Mouse (Mus musculus) CH12.LX (cell line): Measurements from ENCODE around the gene Fam193a. TPM values are rescaled to one million over a fixed set of nuclear protein-coding genes. Genes with fewer than 3 reads are reported as not detected.

Experiments used
- DNase-seq: peaks from one replicate; pipeline ENCODE4 v3.0.0-alpha.2; 2013; ENCODE audit errors: extremely low read depth
- H3K27ac ChIP-seq: 2 replicates; pipeline ENCODE4 v1.5.1; 2012; ENCODE audit warnings: low read depth, mild to moderate bottlenecking, control low read depth, moderate library complexity; ENCODE audit not compliant: insufficient read depth
- H3K27me3 ChIP-seq: replicated peaks from 2 replicates; pipeline ENCODE3; 2012; ENCODE audit warnings: inconsistent platforms
- H3K36me3 ChIP-seq, 2 experiments: replicated peaks in 1 of 2; 2 replicates each; pipeline versions ENCODE3 to v1.6.1; 2012; ENCODE audit warnings: inconsistent platforms in 1 of 2, low read length in 1 of 2, mild to moderate bottlenecking in 1 of 2, mixed read lengths in 1 of 2, moderate library complexity in 1 of 2; ENCODE audit not compliant: control insufficient read depth in 1 of 2, insufficient read depth in 1 of 2
- H3K4me1 ChIP-seq, 2 experiments: 2 replicates each; pipeline ENCODE4 v1.6.1; 2012; ENCODE audit warnings: inconsistent platforms in 1 of 2, moderate library complexity in 1 of 2; ENCODE audit not compliant: insufficient read depth in 2 of 2, control insufficient read depth in 1 of 2
- H3K4me2 ChIP-seq: 2 replicates; pipeline ENCODE4 v1.6.1; 2012; ENCODE audit warnings: low read depth, mild to moderate bottlenecking, control low read depth; ENCODE audit not compliant: poor library complexity, insufficient read depth, severe bottlenecking
- H3K4me3 ChIP-seq, 3 experiments: fragments of 150-350 bp in 1 of 3; sonication (generic) in 1 of 3; replicated peaks in 1 of 3; 2 replicates each; pipeline versions ENCODE3 to v1.5.1; 2011 to 2012; ENCODE audit warnings: low read depth in 2 of 3, low read length in 2 of 3, mild to moderate bottlenecking in 2 of 3, moderate library complexity in 2 of 3, control low read depth in 1 of 3, improper control_type of control experiment in 1 of 3, inconsistent platforms in 1 of 3, mixed read lengths in 1 of 3; ENCODE audit not compliant: poor library complexity in 1 of 3
- H3K79me2 ChIP-seq: replicated peaks from 2 replicates; pipeline ENCODE4 v1.6.1; 2012; ENCODE audit warnings: mild to moderate bottlenecking, moderate library complexity; ENCODE audit not compliant: control insufficient read depth, poor library complexity, insufficient read depth, severe bottlenecking; ENCODE audit errors: extremely low read depth
- H3K9ac ChIP-seq: 2 replicates; pipeline ENCODE4 v1.6.1; 2012; ENCODE audit warnings: low read depth, mild to moderate bottlenecking, control low read depth, moderate library complexity; ENCODE audit not compliant: insufficient read depth
- H3K9me3 ChIP-seq: replicated peaks from 2 replicates; pipeline ENCODE3; 2012; ENCODE audit warnings: low read length, inconsistent platforms, mixed read lengths
- BHLHE40 ChIP-seq: IDR thresholded peaks from 2 replicates; pipeline ENCODE4 v1.6.1; 2011; ENCODE audit warnings: mild to moderate bottlenecking, low read depth, low read length, improper control_type of control experiment
- CTCF ChIP-seq, 2 experiments: IDR thresholded peaks in 1 of 2; conservative IDR thresholded peaks in 1 of 2; 2 replicates each; pipeline ENCODE4 v1.5.1; 2011 to 2012; ENCODE audit warnings: low read depth in 2 of 2, low read length in 2 of 2, improper control_type of control experiment in 1 of 2, inconsistent platforms in 1 of 2, mild to moderate bottlenecking in 1 of 2, moderate library complexity in 1 of 2
- E2F4 ChIP-seq: IDR thresholded peaks from 2 replicates; pipeline ENCODE4 v1.6.1; 2011; ENCODE audit warnings: low read depth, low read length, improper control_type of control experiment; ENCODE audit not compliant: insufficient replicate concordance
- ELF1 ChIP-seq: IDR thresholded peaks from 2 replicates; pipeline ENCODE4 v1.6.1; 2014; ENCODE audit warnings: low read depth, mild to moderate bottlenecking, inconsistent platforms, low read length, improper control_type of control experiment
- GABPA ChIP-seq: IDR thresholded peaks from 2 replicates; pipeline ENCODE4 v1.6.1; 2012; ENCODE audit warnings: low read depth, low read length, improper control_type of control experiment, inconsistent platforms; ENCODE audit not compliant: insufficient replicate concordance
- HCFC1 ChIP-seq: IDR thresholded peaks from 2 replicates; pipeline ENCODE4 v1.6.1; 2012; ENCODE audit warnings: low read depth, mild to moderate bottlenecking, inconsistent platforms, low read length, improper control_type of control experiment
- JUN ChIP-seq: IDR thresholded peaks from 2 replicates; pipeline ENCODE4 v1.6.1; 2011; ENCODE audit warnings: low read depth, mild to moderate bottlenecking, low read length, improper control_type of control experiment, moderate library complexity; ENCODE audit not compliant: insufficient read depth
- JUND ChIP-seq: conservative IDR thresholded peaks from 2 replicates; pipeline ENCODE4 v1.6.1; 2011; ENCODE audit warnings: low read depth, low read length, improper control_type of control experiment
- MAFK ChIP-seq: IDR thresholded peaks from 2 replicates; pipeline ENCODE4 v1.6.1; 2011; ENCODE audit warnings: low read length, improper control_type of control experiment; ENCODE audit not compliant: insufficient replicate concordance
- MAX ChIP-seq: IDR thresholded peaks from 2 replicates; pipeline ENCODE4 v1.6.1; 2011; ENCODE audit warnings: low read length, improper control_type of control experiment
- NRF1 ChIP-seq: IDR thresholded peaks from 2 replicates; pipeline ENCODE4 v1.6.1; 2014; ENCODE audit warnings: low read depth, mild to moderate bottlenecking, inconsistent platforms, low read length, improper control_type of control experiment, moderate library complexity
- POLR2AphosphoS2 ChIP-seq: IDR thresholded peaks from 2 replicates; pipeline ENCODE4 v1.6.1; 2011; ENCODE audit warnings: low read depth, low read length, improper control_type of control experiment
- RAD21 ChIP-seq: IDR thresholded peaks from 2 replicates; pipeline ENCODE4 v1.6.1; 2011; ENCODE audit warnings: low read depth, mild to moderate bottlenecking, low read length, improper control_type of control experiment, moderate library complexity
- RCOR1 ChIP-seq: conservative IDR thresholded peaks from 2 replicates; pipeline ENCODE4 v1.6.1; 2012; ENCODE audit warnings: low read depth, mild to moderate bottlenecking, inconsistent platforms, low read length, improper control_type of control experiment
- SIN3A ChIP-seq: IDR thresholded peaks from 2 replicates; pipeline ENCODE4 v1.6.1; 2012; ENCODE audit warnings: low read length, improper control_type of control experiment, inconsistent platforms
- SMC3 ChIP-seq: IDR thresholded peaks from 2 replicates; pipeline ENCODE4 v1.6.1; 2011; ENCODE audit warnings: low read depth, low read length, improper control_type of control experiment
- TBP ChIP-seq: conservative IDR thresholded peaks from 2 replicates; pipeline ENCODE4 v1.6.1; 2011; ENCODE audit warnings: low read depth, low read length, improper control_type of control experiment
- UBTF ChIP-seq: IDR thresholded peaks from 2 replicates; pipeline ENCODE4 v1.6.1; 2012; ENCODE audit warnings: low read depth, mild to moderate bottlenecking, inconsistent platforms, low read length, improper control_type of control experiment, moderate library complexity
- USF1 ChIP-seq: IDR thresholded peaks from 2 replicates; pipeline ENCODE4 v1.6.1; 2014; ENCODE audit warnings: low read depth, mild to moderate bottlenecking, inconsistent platforms, low read length, improper control_type of control experiment
- USF2 ChIP-seq: conservative IDR thresholded peaks from 2 replicates; pipeline ENCODE4 v1.6.1; 2011; ENCODE audit warnings: low read depth, low read length, improper control_type of control experiment
- ZKSCAN1 ChIP-seq: IDR thresholded peaks from 2 replicates; pipeline ENCODE4 v1.6.1; 2012; ENCODE audit warnings: low read depth, inconsistent platforms, low read length, improper control_type of control experiment, borderline replicate concordance
- ZNF384 ChIP-seq: IDR thresholded peaks from 2 replicates; pipeline ENCODE4 v1.6.1; 2012; ENCODE audit warnings: low read depth, low read length, improper control_type of control experiment, inconsistent platforms
- dilution Hi-C: fragments of 300-500 bp; cut with MboI; formaldehyde crosslinking; loops from 2 replicates; pipeline ENCODE4 v1.14.3; 2020; ENCODE audit warnings: low sequenced_read_pairs; ENCODE audit not compliant: extremely low pct_unique_long_range_greater_than_20kb, extremely low pct_ligation_motif_present
- in situ Hi-C: fragments of 300-500 bp; cut with MboI; formaldehyde crosslinking; loops from 3 replicates; pipeline ENCODE4 v1.14.3; 2019; ENCODE audit warnings: low sequenced_read_pairs, low pct_ligation_motif_present, low pct_unique_long_range_greater_than_20kb, mixed read lengths
- polyA plus RNA-seq: library from polyadenylated mRNA; unstranded; fragments of >175 nt; gene quantifications from 2 replicates; pipeline ENCODE4 v1.2.1, GENCODE M21; 2012; ENCODE audit warnings: low read depth; ENCODE audit not compliant: insufficient read length
- total RNA-seq, 2 experiments: library from RNA; depleted of rRNA; stranded (reverse); fragments of 300-350 nt in 1 of 2; fragments of >200 nt in 1 of 2; gene quantifications; 2 replicates each; pipeline ENCODE4 v1.2.3; 2012 to 2014

Fam193a gene
- total and polyA plus RNA-seq, 3 experiments = 3.6 to 19.0 (median 8.5) TPM

GRCm38 (mm10) chr5:34458994-34459393 is 89.3 kb downstream of the Fam193a start:
- H3K36me3 ChIP-seq = peaks cover 38 to 82% of the 10 kb centered on the region in 2 experiments

GRCm38 (mm10) chr5:34461294-34461693 is 91.6 kb downstream of the Fam193a start:
- no peak for TF ChIP-seq HCFC1
- no peak for TF ChIP-seq JUND
- TF ChIP-seq JUN = no peak
- no peak for TF ChIP-seq GABPA
- TF ChIP-seq E2F4 = no peak
- no peak for TF ChIP-seq POLR2AphosphoS2
- no peak for TF ChIP-seq RCOR1
- TF ChIP-seq USF1 = no peak
- TF ChIP-seq SMC3 = no peak
- no peak for TF ChIP-seq ZKSCAN1
- TF ChIP-seq TBP = no peak
- TF ChIP-seq ZNF384 = no peak

More at GRCm38 (mm10) chr5:34458994-34459393, 89.3 kb downstream of the Fam193a start:
- Histone ChIP-seq H3K27me3 (no peaks in the 10 kb centered on the region), H3K9me3 (no peaks in the 10 kb centered on the region), H3K4me1 (no peaks in the 10 kb centered on the region), H3K9ac (no peak overlapping the region), H3K4me3 (no peak overlapping the region), H3K4me2 (no peak overlapping the region), H3K27ac (no peak overlapping the region), H3K79me2 (no peaks in the 10 kb centered on the region)
- in situ Hi-C loops = no loop called here
- no peak for TF ChIP-seq NRF1
- no peak for TF ChIP-seq SMC3
- TF ChIP-seq HCFC1 = no peak
- no peak for TF ChIP-seq E2F4
- TF ChIP-seq GABPA = no peak
- TF ChIP-seq POLR2AphosphoS2 = no peak
- no peak for TF ChIP-seq MAFK
- TF ChIP-seq JUN = no peak
- no peak for TF ChIP-seq USF2
- no peak for TF ChIP-seq CTCF (conservative IDR thresholded peaks at IDR 0.05 in 1 of 2, IDR thresholded peaks at IDR 0.05 in 1 of 2; ENCODE audit: low read depth in 2 of 2, low read length in 2 of 2)
- TF ChIP-seq MAX = no peak
- no peak for TF ChIP-seq SIN3A
- TF ChIP-seq ZNF384 = no peak
- no peak for TF ChIP-seq RAD21
- TF ChIP-seq UBTF = no peak
- no peak for TF ChIP-seq BHLHE40
- no peak for TF ChIP-seq ELF1
- dilution Hi-C loops = no loop called here
- DNase-seq = no peak

More at GRCm38 (mm10) chr5:34461294-34461693, 91.6 kb downstream of the Fam193a start:
- no peak overlapping the region for H3K9ac ChIP-seq
- H3K4me2 ChIP-seq = no peak overlapping the region
- DNase-seq = no peak
- H3K79me2 ChIP-seq = no peaks in the 10 kb centered on the region
- H3K9me3 ChIP-seq = no peaks in the 10 kb centered on the region
- no peak overlapping the region for H3K27ac ChIP-seq
- H3K4me3 ChIP-seq = no peak overlapping the region
- dilution Hi-C loops (no loop called here), in situ Hi-C loops (no loop called here)
- no peaks in the 10 kb centered on the region for H3K4me1 ChIP-seq
- H3K27me3 ChIP-seq = no peaks in the 10 kb centered on the region
- H3K36me3 ChIP-seq = peaks cover 59 to 90% of the 10 kb centered on the region in 2 experiments
